Mouse (Mus musculus) embryonic facial prominence, embryonic 10.5 days (tissue): ENCODE results near the gene Oxsm. TPM values are rescaled to one million over a fixed set of nuclear protein-coding genes. Genes with fewer than 3 reads are reported as not detected.

Experiments used
- DNase-seq: peaks from one replicate; pipeline ENCODE4 v3.0.0-alpha.2; 2017; ENCODE audit warnings: low spot score
- H3K27ac ChIP-seq: fragments of 300-500 bp; sonication (generic); replicated peaks from 2 replicates; pipeline ENCODE4 v1.5.1; 2016; ENCODE audit warnings: mild to moderate bottlenecking
- H3K27me3 ChIP-seq: fragments of 300-500 bp; sonication (generic); replicated peaks from 2 replicates; pipeline ENCODE4 v1.6.1; 2016; ENCODE audit warnings: low read depth, mild to moderate bottlenecking; ENCODE audit not compliant: poor library complexity, severe bottlenecking
- H3K36me3 ChIP-seq: fragments of 300-500 bp; sonication (generic); replicated peaks from 2 replicates; pipeline ENCODE4 v1.6.1; 2016; ENCODE audit warnings: mild to moderate bottlenecking, moderate library complexity
- H3K4me1 ChIP-seq: fragments of 300-500 bp; sonication (generic); 2 replicates; pipeline ENCODE4 v1.6.1; 2016
- H3K4me3 ChIP-seq: fragments of 300-500 bp; sonication (generic); 2 replicates; pipeline ENCODE4 v1.5.1; 2016; ENCODE audit warnings: mild to moderate bottlenecking, moderate library complexity
- H3K9me3 ChIP-seq: fragments of 300-500 bp; sonication (generic); 2 replicates; pipeline ENCODE4 v1.6.1; 2016; ENCODE audit warnings: mild to moderate bottlenecking
- WGBS: fragments of 180-500 bp; shearing (Covaris S2); methylation state at CpG from one replicate; pipeline ENCODE4 v1.1.7; 2016; 5-methylcytosine and 5-hydroxymethylcytosine counted together
- polyA plus RNA-seq: library from polyadenylated mRNA; unstranded; fragments of >200 nt; fragmentation: Nextera tagmentation; extraction: Ambion mirVana; gene quantifications from 2 replicates; pipeline ENCODE4 v1.2.1, GENCODE M21; 2016

Oxsm gene
- polyA plus RNA-seq, 1 experiment from 2014 or later: 1.8 TPM

GRCm38 (mm10) chr14:16230581-16230980 lies 19.0 kb downstream of the Oxsm start:
- H3K36me3 ChIP-seq: no peaks in the 10 kb centered on the region
- H3K9me3 ChIP-seq: no peaks in the 10 kb centered on the region
- no peak overlapping the region for H3K27ac ChIP-seq
- no peaks in the 10 kb centered on the region for H3K4me1 ChIP-seq
- H3K4me3 ChIP-seq: no peak overlapping the region
- H3K27me3 ChIP-seq: no peaks in the 10 kb centered on the region
- no peak for DNase-seq

DNA sequence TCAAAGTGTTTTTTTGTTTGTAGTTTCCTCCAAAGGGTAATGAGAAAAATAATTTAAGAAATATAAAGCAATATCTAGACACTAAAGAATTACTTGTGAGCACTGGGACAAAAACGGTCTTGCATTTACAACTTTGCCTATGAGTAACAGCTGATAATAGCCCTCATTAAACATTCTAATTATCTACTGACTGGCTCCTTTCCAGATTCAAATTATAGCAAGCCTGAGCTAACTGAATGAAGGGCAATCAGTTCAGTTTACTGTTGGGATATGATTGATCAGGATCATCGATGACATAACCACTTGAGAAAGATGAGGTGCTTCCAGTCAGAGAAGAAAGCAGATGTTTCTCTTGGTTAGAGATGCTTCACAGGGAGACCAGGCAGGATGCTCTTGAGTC lies 20.2 kb downstream of the Oxsm start:
- Histone ChIP-seq H3K4me3 (no peak overlapping the region), H3K9me3 (no peaks in the 10 kb centered on the region), H3K27ac (no peak overlapping the region), H3K4me1 (no peaks in the 10 kb centered on the region), H3K27me3 (no peaks in the 10 kb centered on the region), H3K36me3 (no peaks in the 10 kb centered on the region)
- 83% methylated on average over 2 of the region's 2 CpGs for WGBS
- DNase-seq: no peak

- Histone ChIP-seq H3K4me1 (no peaks in the 10 kb centered on the region), H3K9me3 (no peaks in the 10 kb centered on the region), H3K27me3 (no peaks in the 10 kb centered on the region), H3K36me3 (no peaks in the 10 kb centered on the region), H3K4me3 (no peak overlapping the region), H3K27ac (no peak overlapping the region)
- DNase-seq: no peak
- WGBS: 50% methylated on average over 2 of the region's 2 CpGs
Measured at GRCm38 (mm10) chr14:16219015-16219414, 30.6 kb downstream of the Oxsm start.

- H3K27ac ChIP-seq: no peak overlapping the region
- H3K4me3 ChIP-seq: no peak overlapping the region
- no peaks in the 10 kb centered on the region for H3K36me3 ChIP-seq
- H3K4me1 ChIP-seq: no peaks in the 10 kb centered on the region
- no peaks in the 10 kb centered on the region for H3K27me3 ChIP-seq
- H3K9me3 ChIP-seq: no peaks in the 10 kb centered on the region
- no peak for DNase-seq
Measured at GRCm38 (mm10) chr14:16207722-16208121, 41.9 kb downstream of the Oxsm start.

- DNase-seq: no peak
- H3K36me3 ChIP-seq: no peaks in the 10 kb centered on the region
- no peaks in the 10 kb centered on the region for H3K9me3 ChIP-seq
- WGBS: 53% methylated on average over 3 of the region's 3 CpGs
- peaks cover 11% of the 10 kb centered on the region for H3K4me1 ChIP-seq
- H3K27me3 ChIP-seq: no peaks in the 10 kb centered on the region
- H3K27ac ChIP-seq: no peak overlapping the region
- H3K4me3 ChIP-seq: no peak overlapping the region
Measured at GRCm38 (mm10) chr14:16201673-16202072, 47.9 kb downstream of the Oxsm start.

- peak; percentile 39 for DNase-seq
- Histone ChIP-seq H3K27ac (no peak overlapping the region), H3K36me3 (no peaks in the 10 kb centered on the region), H3K4me1 (peaks cover 11% of the 10 kb centered on the region), H3K27me3 (no peaks in the 10 kb centered on the region), H3K9me3 (no peaks in the 10 kb centered on the region), H3K4me3 (no peak overlapping the region)
- 33% methylated on average over 8 of the region's 8 CpGs for WGBS
Measured at GRCm38 (mm10) chr14:16200969-16201638, 48.5 kb downstream of the Oxsm start.

DNA sequence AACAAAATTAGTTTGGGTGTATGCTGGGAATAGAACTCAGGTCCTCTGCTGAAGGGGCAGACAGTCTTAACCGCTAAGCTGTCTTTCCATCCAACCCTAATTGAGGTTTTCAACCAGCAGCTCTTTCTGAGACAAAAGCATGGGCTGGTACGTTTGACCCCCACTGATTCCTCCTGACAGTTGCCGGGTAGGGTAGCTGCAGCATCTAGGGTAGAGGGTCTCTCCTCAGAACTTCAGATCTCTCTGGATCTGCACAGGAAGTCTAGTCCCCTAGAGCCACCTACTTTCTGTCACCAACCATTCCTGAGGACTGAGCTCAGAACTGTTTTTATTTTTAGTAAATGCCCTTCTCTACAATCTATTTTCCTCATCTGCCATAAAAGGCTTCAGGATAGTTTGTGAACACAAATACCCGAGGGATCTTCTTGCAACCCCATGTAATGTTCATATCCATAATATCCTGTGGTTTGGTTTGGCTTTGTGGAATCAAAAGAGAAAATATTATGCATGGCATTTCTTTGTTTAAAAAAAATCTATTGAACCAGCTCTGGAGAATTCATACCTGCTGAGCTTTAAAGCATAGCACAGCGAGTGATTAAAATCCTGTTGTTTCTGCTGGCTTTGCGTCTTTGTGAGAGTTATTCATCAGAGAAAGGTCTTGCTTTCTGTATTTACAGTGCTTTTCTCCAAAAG lies 49.2 kb downstream of the Oxsm start:
- no peaks in the 10 kb centered on the region for H3K9me3 ChIP-seq
- peaks cover 11% of the 10 kb centered on the region for H3K4me1 ChIP-seq
- H3K4me3 ChIP-seq: no peak overlapping the region
- DNase-seq: no peak
- H3K27me3 ChIP-seq: no peaks in the 10 kb centered on the region
- H3K36me3 ChIP-seq: no peaks in the 10 kb centered on the region
- 35% methylated on average over 6 of the region's 6 CpGs for WGBS
- H3K27ac ChIP-seq: no peak overlapping the region

GRCm38 (mm10) chr14:16196518-16196917 lies 53.1 kb downstream of the Oxsm start:
- no peaks in the 10 kb centered on the region for H3K9me3 ChIP-seq
- H3K4me1 ChIP-seq: peaks cover 11% of the 10 kb centered on the region
- WGBS: 63% methylated on average over 4 of the region's 4 CpGs
- H3K4me3 ChIP-seq: no peak overlapping the region
- DNase-seq: no peak
- H3K27ac ChIP-seq: no peak overlapping the region
- H3K36me3 ChIP-seq: no peaks in the 10 kb centered on the region
- no peaks in the 10 kb centered on the region for H3K27me3 ChIP-seq

GRCm38 (mm10) chr14:16195486-16195885 lies 54.1 kb downstream of the Oxsm start:
- no peak for DNase-seq
- no peaks in the 10 kb centered on the region for H3K36me3 ChIP-seq
- no peak overlapping the region for H3K4me3 ChIP-seq
- H3K27ac ChIP-seq: no peak overlapping the region
- no peaks in the 10 kb centered on the region for H3K27me3 ChIP-seq
- H3K4me1 ChIP-seq: 0 out of 2 replicates have a peak, but pooled peaks cover 4% of the 10 kb centered on the region
- WGBS: 68% methylated on average over 1 of the region's 1 CpGs
- H3K9me3 ChIP-seq: no peaks in the 10 kb centered on the region

DNA sequence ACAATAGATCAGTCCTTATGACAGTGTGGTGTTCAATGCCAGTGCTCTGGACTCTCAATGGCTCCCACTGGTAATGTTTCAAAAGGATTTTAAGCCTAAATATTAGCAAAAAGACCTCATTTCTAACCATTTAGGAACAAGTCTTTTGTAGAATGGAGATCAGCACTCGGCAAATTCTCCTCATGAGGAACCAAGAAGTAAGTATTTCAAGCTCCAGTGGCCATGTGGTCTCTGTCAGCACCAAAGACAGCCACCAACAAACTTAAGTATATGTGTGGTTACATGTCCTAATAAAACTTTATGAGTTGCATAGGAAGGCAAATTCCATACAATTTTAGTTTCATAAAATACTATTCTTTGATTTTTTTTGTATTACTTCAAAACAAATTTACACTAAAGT lies 55.5 kb downstream of the Oxsm start:
- no peak for DNase-seq
- Histone ChIP-seq H3K4me1 (no peaks in the 10 kb centered on the region), H3K36me3 (no peaks in the 10 kb centered on the region), H3K4me3 (no peak overlapping the region), H3K27ac (no peak overlapping the region), H3K9me3 (no peaks in the 10 kb centered on the region), H3K27me3 (no peaks in the 10 kb centered on the region)
- WGBS: 90% methylated on average over 1 of the region's 1 CpGs

- 80% methylated on average over 1 of the region's 1 CpGs for WGBS
- Histone ChIP-seq H3K27me3 (no peaks in the 10 kb centered on the region), H3K9me3 (no peaks in the 10 kb centered on the region)
Measured at GRCm38 (mm10) chr14:16189142-16189541, 60.5 kb downstream of the Oxsm start.

More at GRCm38 (mm10) chr14:16189142-16189541, 60.5 kb downstream of the Oxsm start:
- H3K36me3 ChIP-seq: no peaks in the 10 kb centered on the region
- H3K4me3 ChIP-seq: no peak overlapping the region
- DNase-seq: no peak
- H3K4me1 ChIP-seq: no peaks in the 10 kb centered on the region
- H3K27ac ChIP-seq: no peak overlapping the region
